Mouse (Mus musculus): Measurements from ENCODE around the gene Dapk1. TPM values are rescaled to one million over a fixed set of nuclear protein-coding genes. Genes with fewer than 3 reads are reported as not detected.

Gene Dapk1
- polyA plus RNA-seq, 2 experiments from 2014 or later = 1.4 to 1.8 TPM

Other genes with a start within 250 kb of the Dapk1 start
- gene BC051665, start 184.4 kb downstream of the Dapk1 start, polyA plus RNA-seq (2017; shearing (Covaris generic)) = not detected
- not detected for gene Ctsll3, start 200.9 kb downstream of the Dapk1 start, polyA plus RNA-seq (2017; shearing (Covaris generic))